In the genomic region with DNA sequence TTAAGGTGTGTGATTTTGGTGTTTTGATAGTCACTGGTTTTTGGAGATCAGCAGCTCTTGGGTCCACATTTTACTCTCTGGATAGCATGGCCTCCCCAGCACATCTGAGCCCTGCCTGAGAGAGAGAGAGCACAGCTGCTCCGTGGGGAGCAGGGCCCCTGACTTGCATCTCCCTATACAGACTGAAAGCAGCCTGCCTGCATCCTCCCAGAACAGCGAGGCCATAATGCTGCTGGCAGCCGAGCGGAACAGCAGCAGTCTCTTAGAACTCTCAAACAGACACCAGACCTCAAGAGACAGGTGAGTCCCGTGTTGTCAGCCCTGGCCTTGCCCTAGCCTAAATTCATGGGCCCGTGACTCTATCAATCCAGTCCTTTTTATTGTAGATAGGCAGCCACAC, we compare ENCODE assay signal across 16 mouse cellular contexts. TPM values are rescaled to one million over a fixed set of nuclear protein-coding genes. Genes with fewer than 3 reads are reported as not detected.
"Had no signal": no experiment of that assay in that cellular context is flagged by ENCODE, and none has a peak within 500 bp of the region (broad histone marks: within the 10 kb centered on the region; RNA-seq: fewer than 3 reads in every experiment).

No protein-coding gene starts in this region.

- H3K9ac ChIP-seq: hindbrain, embryonic 14.5 days; intestine, embryonic 15.5 days; liver, embryonic 13.5 days; liver, postnatal 0 days; lung, embryonic 15.5 days; neural tube, embryonic 12.5 days had no signal

- H3K36me3 ChIP-seq: intestine, embryonic 15.5 days; limb, embryonic 10.5 days; liver, embryonic 13.5 days; lung, embryonic 15.5 days; neural tube, embryonic 12.5 days had no signal

- H3K9me3 ChIP-seq: intestine, embryonic 15.5 days; limb, embryonic 10.5 days; liver, embryonic 13.5 days; lung, embryonic 15.5 days; neural tube, embryonic 12.5 days had no signal

- ATAC-seq: intestine, embryonic 15.5 days; liver, postnatal 0 days had no signal

- H3K4me1 ChIP-seq: intestine, embryonic 15.5 days; limb, embryonic 10.5 days; liver, embryonic 13.5 days; lung, embryonic 15.5 days; neural tube, embryonic 12.5 days had no signal

- H3K4me2 ChIP-seq: hindbrain, embryonic 14.5 days; intestine, embryonic 15.5 days; liver, embryonic 13.5 days; lung, embryonic 15.5 days; neural tube, embryonic 12.5 days had no signal

- DNase-seq: liver, embryonic 13.5 days; liver, postnatal 0 days; lung, postnatal 14 days; right cerebral cortex, adult 18-20 months; right cerebral cortex, postnatal 25 days had no signal

- H3K27ac ChIP-seq: hindbrain, embryonic 14.5 days; intestine, embryonic 15.5 days; left cerebral cortex, adult 2 months; limb, embryonic 10.5 days; liver, embryonic 13.5 days; lung, embryonic 15.5 days; macrophage; neural tube, embryonic 12.5 days had no signal

- H3K27me3 ChIP-seq: intestine, embryonic 15.5 days; liver, embryonic 13.5 days; lung, embryonic 15.5 days; neural tube, embryonic 12.5 days had no signal

- H3K4me3 ChIP-seq: intestine, embryonic 15.5 days; left cerebral cortex, adult 2 months; limb, embryonic 10.5 days; liver, embryonic 13.5 days; lung, embryonic 15.5 days; megakaryocyte, embryonic 14.5 days; neural tube, embryonic 12.5 days had no signal

RNA-seq across cellular contexts. Expression of a gene that starts 8.1 kb away (rescaled TPM):
- polyA plus RNA-seq: macrophage had no signal

RNA-seq across cellular contexts. Expression of a gene that starts 31.5 kb away (rescaled TPM):
- polyA plus RNA-seq: hindbrain, embryonic 14.5 days; intestine, embryonic 15.5 days; limb, embryonic 10.5 days; liver, embryonic 13.5 days; liver, postnatal 0 days; lung, embryonic 15.5 days; macrophage; midbrain, postnatal 0 days; neural tube, embryonic 12.5 days; small intestine, adult 2 months; stomach, embryonic 16.5 days had no signal
